Mouse (Mus musculus) limb, embryonic 15.5 days (tissue): ENCODE measurements around the gene Opcml. TPM values are rescaled to one million over a fixed set of nuclear protein-coding genes. Genes with fewer than 3 reads are reported as not detected.

Experiments used
- ATAC-seq: fragments of 200-750 bp; cut with Nextera tagmentation; 2 replicates; pipeline ENCODE4 v1.8.0; 2017; ENCODE audit warnings: low read depth, moderate TSS enrichment; ENCODE audit not compliant: insufficient number of reproducible peaks, low FRiP score, low TSS enrichment
- H3K27ac ChIP-seq: fragments of 300-500 bp; sonication (generic); 2 replicates; pipeline ENCODE4 v1.5.1; 2015; ENCODE audit warnings: moderate library complexity, mild to moderate bottlenecking, inconsistent platforms
- H3K27me3 ChIP-seq: fragments of 300-500 bp; sonication (generic); 2 replicates; pipeline ENCODE4 v1.6.1; 2015; ENCODE audit warnings: inconsistent platforms
- H3K36me3 ChIP-seq: fragments of 300-500 bp; sonication (generic); 2 replicates; pipeline ENCODE4 v1.6.1; 2015; ENCODE audit warnings: inconsistent platforms
- H3K4me1 ChIP-seq: fragments of 300-500 bp; sonication (generic); 2 replicates; pipeline ENCODE4 v1.6.1; 2015; ENCODE audit warnings: inconsistent platforms
- H3K4me2 ChIP-seq: fragments of 300-500 bp; sonication (generic); 2 replicates; pipeline ENCODE4 v1.6.1; 2015; ENCODE audit warnings: mild to moderate bottlenecking, inconsistent platforms
- H3K4me3 ChIP-seq: fragments of 300-500 bp; sonication (generic); 2 replicates; pipeline ENCODE4 v1.5.1; 2015; ENCODE audit warnings: mild to moderate bottlenecking, inconsistent platforms
- H3K9ac ChIP-seq: fragments of 300-500 bp; sonication (generic); 2 replicates; pipeline ENCODE4 v1.6.1; 2015; ENCODE audit warnings: inconsistent platforms
- H3K9me3 ChIP-seq: fragments of 300-500 bp; sonication (generic); 2 replicates; pipeline ENCODE4 v1.6.1; 2016; ENCODE audit warnings: inconsistent platforms
- WGBS: fragments of 180-500 bp; shearing (Covaris S2); methylation state at CpG from one replicate; pipeline ENCODE4 v1.1.7; 2015; 5-methylcytosine and 5-hydroxymethylcytosine counted together
- polyA plus RNA-seq: library from polyadenylated mRNA; unstranded; fragments of >200 nt; fragmentation: Nextera tagmentation; extraction: Ambion mirVana; gene quantifications from 2 replicates; pipeline ENCODE4 v1.2.1, GENCODE M21; 2015

The Opcml gene
- polyA plus RNA-seq, 1 experiment from 2014 or later: 4.9 TPM

DNA sequence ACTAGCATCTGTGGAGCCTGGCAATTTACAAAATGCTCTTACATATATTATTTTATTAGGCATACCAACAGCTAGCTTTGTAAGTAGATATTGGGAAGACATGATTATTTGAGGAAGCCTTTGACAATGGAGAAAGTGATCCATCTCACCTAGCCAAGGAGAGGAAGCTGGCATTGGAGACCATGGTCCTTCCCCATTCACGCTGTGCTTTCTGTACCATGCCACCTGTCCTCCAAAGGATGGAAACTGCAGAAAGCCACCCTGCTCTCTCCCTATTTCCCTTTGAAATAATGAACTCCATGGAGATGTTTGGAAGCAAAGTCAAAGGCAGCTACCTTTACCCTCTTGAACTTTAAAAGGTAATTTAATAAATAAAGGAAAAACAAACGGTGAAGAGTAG lies 570.1 kb downstream of the Opcml start:
- Histone ChIP-seq H3K9me3 (no peaks in the 10 kb centered on the region), H3K4me3 (no peak overlapping the region), H3K36me3 (no peaks in the 10 kb centered on the region), H3K4me1 (no peaks in the 10 kb centered on the region), H3K27ac (no peak overlapping the region), H3K27me3 (no peaks in the 10 kb centered on the region), H3K9ac (no peak overlapping the region), H3K4me2 (no peak overlapping the region)
- 69% methylated on average over 2 of the region's 2 CpGs for WGBS
- no peak for ATAC-seq

DNA sequence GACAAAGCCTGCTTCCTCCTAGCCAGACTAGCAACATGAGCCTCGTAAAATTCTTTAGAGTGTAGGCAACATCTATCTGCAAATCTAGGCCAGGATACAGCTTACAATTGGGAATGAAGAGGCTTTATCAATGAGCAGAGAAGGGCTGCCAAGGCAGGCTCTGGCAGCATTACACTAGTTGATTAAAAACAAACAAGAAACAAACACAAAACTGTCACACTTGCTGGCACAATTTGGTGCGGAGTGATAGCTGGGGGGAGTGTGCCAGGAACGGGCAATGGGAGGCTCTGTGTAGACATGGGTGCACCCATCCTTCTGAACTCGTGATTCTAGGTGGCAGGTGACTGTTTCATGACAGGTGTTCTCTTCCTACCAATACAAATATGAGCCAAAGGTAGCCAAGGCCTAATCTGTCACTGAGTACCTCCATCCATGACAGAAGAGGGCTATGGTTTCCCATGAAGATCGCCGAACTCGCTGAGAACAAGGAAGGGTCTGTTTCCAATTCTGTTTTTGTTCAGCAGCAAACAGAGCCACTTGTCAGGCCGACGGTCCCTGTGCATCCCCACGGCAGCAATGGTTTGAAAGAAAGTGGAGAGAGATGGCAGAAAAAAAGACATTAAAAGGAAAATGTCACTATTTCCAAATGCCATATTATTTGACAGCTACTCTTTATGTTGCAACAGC lies 574.0 kb downstream of the Opcml start:
- Histone ChIP-seq H3K9ac (no peak overlapping the region), H3K27ac (no peak overlapping the region), H3K4me3 (no peak overlapping the region), H3K27me3 (no peaks in the 10 kb centered on the region), H3K4me1 (no peaks in the 10 kb centered on the region), H3K36me3 (no peaks in the 10 kb centered on the region), H3K4me2 (no peak overlapping the region), H3K9me3 (no peaks in the 10 kb centered on the region)
- 81% methylated on average over 10 of the region's 10 CpGs for WGBS
- ATAC-seq: no peak

DNA sequence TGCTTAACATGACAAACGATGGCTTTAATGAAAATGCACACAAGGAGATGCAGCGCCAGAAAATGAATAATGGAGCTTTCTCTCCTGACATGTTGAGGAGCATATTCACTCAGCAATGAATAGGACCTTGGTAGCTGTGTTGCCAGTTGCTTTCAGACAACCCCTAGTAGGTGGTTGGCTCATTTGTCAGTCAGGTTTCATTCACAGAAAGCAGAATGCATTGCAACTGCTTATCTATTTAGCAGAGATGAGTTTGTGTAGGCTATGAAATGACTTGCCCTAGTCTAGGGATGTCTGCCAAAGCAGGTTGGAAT lies 574.5 kb downstream of the Opcml start:
- H3K4me1 ChIP-seq: no peaks in the 10 kb centered on the region
- H3K4me3 ChIP-seq: no peak overlapping the region
- H3K4me2 ChIP-seq: no peak overlapping the region
- ATAC-seq: no peak
- no peaks in the 10 kb centered on the region for H3K27me3 ChIP-seq
- H3K9ac ChIP-seq: no peak overlapping the region
- H3K36me3 ChIP-seq: no peaks in the 10 kb centered on the region
- no peaks in the 10 kb centered on the region for H3K9me3 ChIP-seq
- H3K27ac ChIP-seq: no peak overlapping the region
- WGBS: 75% methylated on average over 2 of the region's 2 CpGs

DNA sequence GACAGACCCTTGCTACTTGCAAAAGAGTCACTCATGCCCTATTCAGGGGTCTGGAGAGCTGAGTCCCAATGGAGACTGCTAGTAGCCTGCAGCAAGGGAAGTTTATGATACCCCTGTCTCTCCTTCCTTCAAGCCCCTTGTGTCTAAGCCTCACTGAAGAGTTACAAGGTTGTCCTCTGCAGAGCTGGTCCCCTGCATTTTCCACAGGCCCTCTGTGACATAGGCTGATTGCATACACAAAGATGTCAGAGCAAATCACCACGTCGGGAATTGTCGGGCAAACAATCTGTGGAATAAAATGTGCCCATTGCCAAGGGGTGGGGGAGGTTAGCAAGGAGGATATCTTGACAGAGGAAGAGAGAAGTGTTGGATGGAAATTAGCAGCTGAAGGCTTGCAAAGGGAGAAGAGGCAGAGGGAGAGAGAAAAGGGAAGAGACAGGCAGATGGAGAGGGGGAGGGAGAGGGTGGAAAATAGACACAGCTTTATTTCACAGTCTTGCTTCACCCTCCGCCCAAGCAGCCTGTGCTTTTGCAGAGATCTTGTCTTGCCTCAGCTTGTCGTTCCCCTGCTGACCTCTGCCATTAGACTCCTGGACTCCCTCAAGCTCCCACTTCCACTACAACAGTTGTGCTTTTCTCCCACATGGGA lies 596.1 kb downstream of the Opcml start:
- ATAC-seq: no peak
- H3K27me3 ChIP-seq: no peaks in the 10 kb centered on the region
- H3K36me3 ChIP-seq: no peaks in the 10 kb centered on the region
- no peak overlapping the region for H3K27ac ChIP-seq
- no peak overlapping the region for H3K9ac ChIP-seq
- H3K4me3 ChIP-seq: no peak overlapping the region
- no peaks in the 10 kb centered on the region for H3K9me3 ChIP-seq
- 56% methylated on average over 5 of the region's 5 CpGs for WGBS
- H3K4me1 ChIP-seq: no peaks in the 10 kb centered on the region
- H3K4me2 ChIP-seq: no peak overlapping the region

DNA sequence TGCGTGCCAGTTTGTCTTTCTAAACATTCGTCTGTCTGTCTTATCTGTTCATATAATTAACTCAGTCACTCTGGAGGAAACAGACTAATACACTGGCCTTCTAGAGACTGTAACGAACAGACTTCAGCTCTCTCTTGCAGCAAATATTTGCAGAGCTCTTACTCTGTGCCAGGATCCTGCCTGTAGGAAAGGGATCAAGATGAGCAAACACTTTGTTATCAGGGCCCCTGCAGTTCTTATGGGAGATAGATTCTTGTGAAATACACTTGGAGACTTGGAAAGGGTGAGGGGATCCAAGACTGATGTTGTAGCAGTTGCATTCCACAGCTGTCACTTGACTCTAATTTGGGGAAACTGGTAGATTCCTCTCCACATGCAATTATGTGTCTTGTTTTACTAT lies 604.6 kb downstream of the Opcml start:
- no peak for ATAC-seq

DNA sequence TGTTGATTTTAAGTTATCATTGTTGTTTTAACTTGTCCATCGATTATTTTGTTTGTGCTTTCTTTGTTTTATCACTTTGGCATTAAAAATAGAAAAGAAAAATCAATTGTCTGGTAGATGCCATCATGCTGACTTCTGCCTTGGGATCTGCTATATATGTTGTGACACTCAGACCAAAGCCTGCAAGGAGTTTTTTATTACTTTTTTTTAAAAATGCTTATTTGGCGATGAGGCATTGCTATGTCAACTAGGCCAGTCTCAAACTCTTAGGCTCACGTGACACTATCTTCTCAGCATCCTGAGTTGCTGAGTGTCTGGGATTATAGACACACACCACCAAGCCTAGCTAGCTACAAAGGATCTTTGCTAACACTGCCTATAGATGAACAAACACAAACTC lies 605.1 kb downstream of the Opcml start:
- no peaks in the 10 kb centered on the region for H3K36me3 ChIP-seq
- H3K27me3 ChIP-seq: no peaks in the 10 kb centered on the region
- H3K9me3 ChIP-seq: no peaks in the 10 kb centered on the region
- no peak overlapping the region for H3K27ac ChIP-seq
- no peak overlapping the region for H3K9ac ChIP-seq
- no peak for ATAC-seq
- H3K4me1 ChIP-seq: no peaks in the 10 kb centered on the region
- WGBS: 81% methylated on average over 3 of the region's 3 CpGs
- no peak overlapping the region for H3K4me2 ChIP-seq
- no peak overlapping the region for H3K4me3 ChIP-seq

More for the DNA sequence above, 604.6 kb downstream of the Opcml start:
- H3K27ac ChIP-seq: no peak overlapping the region
- H3K27me3 ChIP-seq: no peaks in the 10 kb centered on the region
- H3K36me3 ChIP-seq: no peaks in the 10 kb centered on the region
- H3K4me3 ChIP-seq: no peak overlapping the region
- no peaks in the 10 kb centered on the region for H3K9me3 ChIP-seq
- WGBS: 27% methylated on average over 2 of the region's 3 CpGs
- no peak overlapping the region for H3K9ac ChIP-seq
- H3K4me1 ChIP-seq: no peaks in the 10 kb centered on the region
- H3K4me2 ChIP-seq: no peak overlapping the region

DNA sequence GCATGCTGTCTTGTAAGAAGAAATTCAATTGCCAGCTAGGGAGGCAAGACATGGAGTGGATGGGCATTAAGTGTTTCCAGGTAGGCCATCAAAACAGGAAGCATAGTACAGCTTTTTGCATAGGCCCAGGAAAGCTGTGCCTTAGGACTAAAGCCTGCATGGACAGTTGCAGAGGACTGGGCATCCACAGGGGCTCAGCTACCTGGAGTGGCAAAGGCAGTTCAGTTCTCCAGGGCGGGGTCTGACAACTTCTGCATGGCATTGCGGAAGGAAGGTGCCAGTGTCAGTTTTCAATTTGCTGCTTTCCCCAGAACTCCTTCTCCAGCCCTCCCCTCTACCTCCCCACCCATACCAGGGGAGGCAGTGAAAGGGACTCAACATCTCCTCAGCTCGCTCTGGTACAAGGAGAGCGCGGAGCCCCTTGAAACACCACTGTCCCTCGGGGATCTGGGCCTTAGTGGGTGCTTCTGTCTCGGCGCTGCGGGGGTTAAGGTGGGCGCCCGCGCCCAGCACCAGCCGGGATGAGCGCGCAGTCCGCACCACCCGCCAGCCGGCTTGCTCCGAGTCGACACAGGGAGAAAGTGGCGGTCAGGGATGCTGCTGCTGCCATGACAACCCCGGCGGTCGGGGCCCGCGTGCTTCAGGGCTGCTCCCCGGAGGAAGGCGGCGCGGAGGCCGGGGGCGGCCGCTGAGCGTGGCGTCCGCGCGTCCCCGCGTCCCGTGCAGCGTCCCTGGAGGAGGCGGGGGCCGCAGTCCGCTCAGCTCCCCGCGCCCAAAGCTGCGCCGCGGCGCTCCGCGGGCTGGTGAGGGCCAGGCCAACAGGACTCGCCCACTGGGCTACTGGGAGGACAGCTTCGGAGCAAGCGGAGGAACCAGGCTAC lies 612.4 kb downstream of the Opcml start:
- no peak for ATAC-seq
- Histone ChIP-seq H3K4me1 (peaks cover 16% of the 10 kb centered on the region), H3K27me3 (peaks cover 46% of the 10 kb centered on the region), H3K36me3 (no peaks in the 10 kb centered on the region), H3K9ac (0 out of 2 replicates have a peak overlapping the region, but pooled peaks have one; percentile 20), H3K4me2 (peak overlapping the region; percentile 97), H3K4me3 (peak overlapping the region; percentile 52), H3K9me3 (no peaks in the 10 kb centered on the region), H3K27ac (no peak overlapping the region)
- 2% methylated on average over 56 of the region's 56 CpGs for WGBS

DNA sequence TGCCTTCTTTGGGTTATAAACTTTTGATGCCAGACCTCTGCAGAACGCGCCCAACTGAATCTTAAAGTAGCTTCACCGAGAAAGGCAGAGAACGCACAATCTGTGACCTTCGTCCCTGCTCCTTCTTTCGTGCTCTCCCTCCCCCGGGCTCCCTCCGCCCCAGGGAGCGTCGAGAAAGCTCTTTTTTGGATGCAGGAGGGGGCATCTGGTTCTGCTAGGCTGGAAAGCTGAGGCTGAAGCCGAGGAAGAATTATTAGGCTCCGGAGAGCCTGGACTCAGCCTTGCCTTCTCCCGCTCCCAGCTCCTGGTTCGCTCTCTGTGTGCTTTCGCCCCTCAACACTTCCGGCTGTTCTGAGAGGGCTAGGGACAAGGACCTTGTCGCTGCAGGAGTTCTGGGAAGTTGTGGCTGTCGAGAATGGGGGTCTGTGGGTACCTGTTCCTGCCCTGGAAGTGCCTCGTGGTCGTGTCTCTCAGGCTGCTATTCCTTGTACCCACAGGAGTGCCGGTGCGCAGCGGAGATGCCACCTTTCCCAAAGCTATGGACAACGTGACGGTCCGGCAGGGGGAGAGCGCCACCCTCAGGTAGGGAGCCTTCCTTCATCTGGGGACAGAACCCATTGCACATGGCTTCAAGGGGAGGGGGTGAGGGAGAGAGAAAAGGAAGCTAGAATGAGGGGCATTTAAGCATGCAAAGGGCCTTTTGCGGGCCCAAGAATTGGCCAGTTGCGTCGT lies 613.4 kb downstream of the Opcml start:
- H3K9me3 ChIP-seq: no peaks in the 10 kb centered on the region
- H3K27me3 ChIP-seq: peaks cover 46% of the 10 kb centered on the region
- 3% methylated on average over 30 of the region's 30 CpGs for whole genome bisulfite sequencing
- no peak for ATAC-seq
- peaks cover 16% of the 10 kb centered on the region for H3K4me1 ChIP-seq
- H3K4me2 ChIP-seq: peak overlapping the region; percentile 97
- no peaks in the 10 kb centered on the region for H3K36me3 ChIP-seq
- no peak overlapping the region for H3K9ac ChIP-seq
- no peak overlapping the region for H3K27ac ChIP-seq
- H3K4me3 ChIP-seq: peak overlapping the region; percentile 52

DNA sequence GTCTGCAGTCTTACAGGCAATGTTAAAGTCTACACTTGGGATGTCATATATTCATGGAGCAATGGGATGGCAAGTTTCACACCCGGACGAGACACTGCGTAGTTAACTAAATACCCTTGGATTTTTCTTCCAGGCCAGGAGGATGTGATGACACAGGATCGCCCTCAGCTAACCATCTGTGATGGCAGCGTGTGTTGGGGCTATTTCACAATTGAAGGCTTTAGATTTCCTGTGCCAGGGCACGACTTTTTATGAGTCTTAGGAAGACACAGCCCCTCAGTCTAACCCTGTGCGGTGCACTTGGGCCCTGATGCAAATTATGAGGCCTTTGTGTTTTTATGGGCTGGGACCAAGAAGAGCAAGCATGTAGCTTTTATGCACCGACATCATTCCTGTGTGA lies 614.0 kb downstream of the Opcml start:
- Histone ChIP-seq H3K4me3 (peak overlapping the region; percentile 52; the same call in 1 of the 2 replicates), H3K4me2 (peak overlapping the region; percentile 97), H3K9ac (no peak overlapping the region), H3K27ac (no peak overlapping the region), H3K36me3 (no peaks in the 10 kb centered on the region), H3K27me3 (peaks cover 46% of the 10 kb centered on the region), H3K9me3 (no peaks in the 10 kb centered on the region), H3K4me1 (peaks cover 16% of the 10 kb centered on the region)
- no peak for ATAC-seq
- 46% methylated on average over 8 of the region's 8 CpGs for WGBS

DNA sequence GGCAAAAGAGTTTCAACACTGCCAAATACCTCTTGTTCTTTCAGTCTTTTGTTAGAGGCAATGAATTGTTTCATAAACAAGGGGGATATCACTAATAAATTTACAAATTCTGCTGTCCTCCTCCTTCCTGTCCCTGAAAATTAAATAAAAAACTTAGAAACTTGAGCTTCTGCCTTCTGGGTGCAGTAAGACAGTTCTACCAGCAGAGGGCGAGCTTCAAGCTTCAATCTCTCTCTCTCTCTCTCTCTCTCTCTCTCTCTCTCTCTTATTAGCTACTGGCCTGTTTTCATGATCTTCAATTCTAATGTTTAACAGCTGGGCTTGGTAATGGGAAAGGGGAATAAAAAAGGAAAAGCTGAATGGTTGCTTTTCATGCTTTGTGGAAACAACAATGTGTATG lies 615.2 kb downstream of the Opcml start:
- Histone ChIP-seq H3K36me3 (no peaks in the 10 kb centered on the region), H3K9ac (no peak overlapping the region), H3K27me3 (peaks cover 46% of the 10 kb centered on the region), H3K4me2 (no peak overlapping the region), H3K9me3 (no peaks in the 10 kb centered on the region), H3K27ac (no peak overlapping the region), H3K4me3 (no peak overlapping the region), H3K4me1 (peaks cover 16% of the 10 kb centered on the region)
- 0% methylated on average over 1 of the region's 1 CpGs for WGBS
- no peak for ATAC-seq

DNA sequence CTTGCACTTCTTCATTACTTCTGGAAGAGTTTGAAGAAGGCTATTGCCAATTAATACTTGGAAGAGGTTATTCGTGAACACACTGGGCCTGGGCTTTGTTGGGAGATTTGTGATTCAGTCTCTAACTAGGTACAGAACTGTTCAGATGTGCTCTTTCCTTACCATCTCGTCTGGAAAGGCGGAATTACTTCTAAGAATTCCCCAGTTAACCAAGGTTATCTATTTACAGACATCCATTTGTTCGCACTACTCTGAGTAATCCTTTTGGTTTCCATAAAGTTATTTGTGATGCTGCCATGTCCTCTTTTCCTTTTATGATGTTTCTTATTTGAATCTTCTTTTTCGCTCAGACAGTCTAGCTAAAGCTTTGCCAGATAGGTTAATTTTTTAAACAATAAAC lies 630.2 kb downstream of the Opcml start:
- Histone ChIP-seq H3K27ac (no peak overlapping the region), H3K9ac (no peak overlapping the region), H3K4me3 (no peak overlapping the region), H3K4me1 (no peaks in the 10 kb centered on the region), H3K27me3 (no peaks in the 10 kb centered on the region), H3K36me3 (no peaks in the 10 kb centered on the region), H3K9me3 (no peaks in the 10 kb centered on the region), H3K4me2 (no peak overlapping the region)
- ATAC-seq: no peak
- WGBS: 81% methylated on average over 5 of the region's 5 CpGs
